Mouse (Mus musculus): Measurements from ENCODE around the gene Hist1h2ae. TPM values are rescaled to one million over a fixed set of nuclear protein-coding genes. Genes with fewer than 3 reads are reported as not detected.
A peak's percentile ranks its signal among the peaks of the same experiment; 100 is the strongest.
"Not testable (repeated sequence)": the region's sequence is repeated elsewhere in the genome, so short reads cannot be mapped to it uniquely, and the experiment has no call there.

Gene Hist1h2ae
- polyA plus RNA-seq, 1 experiment: 26.0 TPM

DNA sequence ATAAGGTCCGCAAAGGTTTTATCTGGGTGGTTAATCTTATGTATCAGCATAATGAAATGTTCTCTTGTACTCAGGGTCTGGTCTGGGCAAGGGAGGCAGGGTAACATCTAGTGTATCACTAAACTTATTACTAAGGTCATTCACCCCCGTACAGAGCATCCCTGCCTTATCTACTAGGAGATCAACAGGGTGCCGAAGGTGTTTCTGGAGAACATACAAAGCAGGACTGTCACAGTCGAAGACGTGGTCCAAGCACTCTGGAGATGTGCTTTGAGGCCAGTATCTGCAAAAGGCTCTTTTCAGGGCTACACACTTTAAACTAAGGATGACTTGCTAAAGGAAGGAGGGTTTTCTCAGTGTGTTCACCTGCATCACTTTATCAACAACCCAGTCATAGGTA, 24.3 kb downstream of the Hist1h2ae start:
- TF ChIP-seq GATA1 (IDR thresholded peaks at IDR 0.05; ENCODE audit: low read length): peak; percentile 32

DNA sequence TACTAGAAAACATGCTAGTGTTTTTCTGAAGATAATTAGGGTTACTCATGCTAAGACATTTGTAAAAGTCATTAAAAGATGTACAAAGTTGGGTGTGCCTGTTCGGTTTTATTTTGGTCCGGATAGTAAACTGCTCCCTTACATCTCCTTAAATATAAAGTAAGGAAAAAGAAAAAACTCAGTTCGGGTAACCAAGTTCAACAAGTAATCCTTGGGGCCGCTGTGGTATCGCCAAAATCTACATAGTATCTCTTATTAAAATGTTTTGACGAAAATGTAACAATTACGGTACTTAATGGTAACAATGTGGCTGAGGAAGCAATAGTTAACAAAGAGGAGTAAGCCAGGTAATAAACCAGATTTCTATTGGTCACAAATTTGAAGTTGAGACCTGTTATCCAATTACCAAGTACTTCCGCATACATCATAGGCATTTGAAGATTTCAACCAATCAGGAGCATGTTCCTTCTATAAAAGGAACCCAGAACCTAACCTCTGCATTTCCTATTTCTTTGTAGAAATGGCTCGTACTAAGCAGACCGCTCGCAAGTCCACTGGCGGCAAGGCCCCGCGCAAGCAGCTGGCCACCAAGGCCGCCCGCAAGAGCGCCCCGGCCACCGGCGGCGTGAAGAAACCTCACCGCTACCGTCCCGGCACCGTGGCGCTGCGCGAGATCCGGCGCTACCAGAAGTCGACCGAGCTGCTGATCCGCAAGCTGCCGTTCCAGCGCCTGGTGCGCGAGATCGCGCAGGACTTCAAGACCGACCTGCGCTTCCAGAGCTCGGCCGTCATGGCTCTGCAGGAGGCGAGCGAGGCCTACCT, 26.8 kb downstream of the Hist1h2ae start, which contains the start of gene Hist1h3f:
Gene Hist1h3f (plus strand): TSS at position 88 of the 822 bp plus-strand sequence.
- no peak for TF ChIP-seq GATA1 (IDR thresholded peaks at IDR 0.05; ENCODE audit: low read length)

DNA sequence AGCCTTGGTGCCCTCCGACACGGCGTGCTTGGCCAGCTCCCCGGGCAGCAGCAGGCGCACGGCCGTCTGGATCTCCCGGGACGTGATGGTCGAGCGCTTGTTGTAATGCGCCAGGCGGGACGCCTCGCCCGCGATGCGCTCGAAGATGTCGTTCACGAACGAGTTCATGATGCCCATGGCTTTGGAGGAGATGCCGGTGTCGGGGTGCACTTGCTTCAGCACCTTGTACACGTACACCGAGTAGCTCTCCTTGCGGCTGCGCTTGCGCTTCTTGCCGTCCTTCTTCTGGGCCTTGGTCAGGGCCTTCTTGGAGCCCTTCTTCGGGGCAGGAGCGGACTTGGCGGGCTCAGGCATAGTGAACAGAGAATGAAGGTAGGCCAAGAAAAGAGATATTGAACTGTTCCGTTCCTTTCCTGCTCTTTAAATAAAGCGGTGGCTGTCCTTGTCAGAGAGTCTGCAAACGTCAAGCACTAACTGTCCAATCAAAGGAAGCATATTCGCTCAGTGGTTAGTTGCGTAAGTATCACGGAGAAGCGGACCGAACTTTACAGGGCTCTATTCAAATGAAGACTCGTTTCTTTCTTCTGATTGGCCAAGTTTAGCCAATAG, 27.9 kb downstream of the Hist1h2ae start, which contains the start of gene Hist1h2bh:
Gene Hist1h2bh (minus strand): TSS at position 394 of the 609 bp plus-strand sequence.
- not testable (repeated sequence) for TF ChIP-seq GATA1 (IDR thresholded peaks at IDR 0.05; ENCODE audit: low read length)

DNA sequence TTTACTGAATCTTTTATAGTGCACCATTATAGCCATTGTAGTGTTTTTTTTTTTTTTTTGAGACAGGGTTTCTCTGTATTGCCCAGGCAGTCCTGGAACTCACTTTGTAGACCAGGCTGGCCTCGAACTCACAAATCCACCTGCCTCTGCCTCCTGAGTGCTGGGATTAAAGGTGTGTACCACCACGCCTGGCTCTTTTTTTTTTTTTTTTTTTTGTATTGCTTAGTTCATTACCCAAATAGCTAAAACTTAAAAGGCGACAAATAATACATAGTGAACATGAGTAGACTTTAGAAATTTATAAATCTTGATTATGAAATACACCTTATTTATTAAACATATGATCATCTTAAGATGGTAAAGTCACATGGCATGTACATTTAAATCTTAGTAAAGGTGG, 29.5 kb downstream of the Hist1h2ae start:
- TF ChIP-seq GATA1 (IDR thresholded peaks at IDR 0.05; ENCODE audit: low read length): no peak

DNA sequence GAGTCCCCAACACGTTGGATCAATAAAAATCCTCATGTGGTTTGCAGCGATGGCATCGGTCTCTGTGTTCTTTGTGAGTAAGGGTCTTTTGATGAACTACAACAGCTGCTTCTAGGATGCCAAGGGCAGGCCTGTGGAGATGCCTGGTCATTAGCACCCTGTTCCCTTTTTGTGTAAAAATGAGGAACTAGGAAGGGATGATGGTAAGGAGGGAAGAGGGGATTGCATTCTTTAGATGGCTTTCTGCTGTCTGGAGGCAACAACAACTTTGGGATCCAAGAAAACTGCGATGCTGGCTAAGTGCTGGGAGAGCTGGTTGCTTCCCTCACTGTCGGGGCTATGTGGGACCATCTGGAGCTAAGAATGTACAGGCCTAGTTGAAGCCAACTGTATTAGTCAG, 32.8 kb downstream of the Hist1h2ae start:
- no peak for TF ChIP-seq GATA1 (IDR thresholded peaks at IDR 0.05; ENCODE audit: low read length)

DNA sequence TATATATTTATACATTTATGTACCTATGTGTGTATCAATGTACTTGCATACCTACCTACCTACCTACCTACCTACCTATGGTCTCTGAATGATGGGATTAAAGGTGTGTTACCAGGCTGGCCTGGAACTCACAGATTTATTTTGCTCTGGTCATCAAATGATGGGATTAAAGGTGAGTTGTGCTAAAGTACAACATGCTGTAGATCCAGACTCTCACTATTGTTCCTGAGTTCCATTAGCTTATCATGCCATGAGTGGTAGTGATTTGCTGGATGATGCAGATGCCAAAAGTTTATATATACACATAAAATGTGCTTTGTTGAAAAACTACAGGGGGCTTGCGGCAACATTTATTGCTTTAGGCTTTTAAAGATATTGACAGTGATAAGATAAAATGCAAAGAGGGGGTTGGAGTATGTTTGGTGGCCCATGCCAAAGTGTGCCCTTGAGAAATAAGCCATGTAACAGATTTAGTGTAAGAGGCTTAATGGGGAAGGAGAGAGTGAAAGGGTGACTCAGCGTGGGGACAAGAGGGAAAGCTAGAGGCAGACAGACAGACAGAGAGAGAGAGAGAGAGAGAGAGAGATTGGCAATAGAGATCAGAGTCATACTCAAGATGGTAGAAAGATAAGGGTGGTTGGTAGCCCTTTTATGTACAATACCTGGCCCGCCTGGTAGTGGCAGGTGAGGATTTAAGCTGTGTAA, 33.9 kb downstream of the Hist1h2ae start:
- no peak for TF ChIP-seq GATA1 (IDR thresholded peaks at IDR 0.05; ENCODE audit: low read length)

DNA sequence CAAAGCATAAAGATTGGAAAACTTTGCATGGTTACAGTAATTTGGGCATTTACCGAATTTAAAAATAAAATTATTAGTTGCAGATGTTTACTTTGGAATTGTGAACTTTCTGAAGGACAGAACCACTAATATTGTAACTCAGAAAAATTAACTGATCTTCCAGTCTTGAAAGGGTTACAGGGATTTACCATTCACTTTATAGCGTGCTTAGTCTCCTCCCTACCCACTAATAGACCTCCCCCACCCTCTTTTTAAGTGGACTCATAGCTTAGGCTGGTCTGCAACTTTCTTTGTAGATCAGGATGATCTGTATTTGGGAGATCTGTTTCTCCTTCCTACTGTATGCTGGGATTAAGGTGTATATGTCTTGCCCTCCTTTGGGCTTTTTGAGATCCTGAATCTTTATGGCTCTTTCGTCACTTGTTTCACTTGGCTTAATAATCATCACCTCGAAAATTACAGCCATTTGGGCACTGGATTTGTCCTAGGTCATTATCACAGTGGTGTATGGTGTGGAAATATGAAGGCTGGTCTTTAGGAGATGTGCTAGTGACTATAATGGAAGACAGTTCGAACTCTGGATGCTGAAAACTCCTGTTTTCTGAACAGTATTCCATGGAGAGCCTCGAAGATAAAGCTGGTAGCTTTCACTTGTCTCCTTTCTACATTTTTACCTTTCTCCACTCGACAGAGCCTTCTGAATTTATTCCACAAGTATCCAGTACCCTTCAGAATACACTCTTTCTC, 34.8 kb downstream of the Hist1h2ae start:
- TF ChIP-seq GATA1 (IDR thresholded peaks at IDR 0.05; ENCODE audit: low read length): no peak

DNA sequence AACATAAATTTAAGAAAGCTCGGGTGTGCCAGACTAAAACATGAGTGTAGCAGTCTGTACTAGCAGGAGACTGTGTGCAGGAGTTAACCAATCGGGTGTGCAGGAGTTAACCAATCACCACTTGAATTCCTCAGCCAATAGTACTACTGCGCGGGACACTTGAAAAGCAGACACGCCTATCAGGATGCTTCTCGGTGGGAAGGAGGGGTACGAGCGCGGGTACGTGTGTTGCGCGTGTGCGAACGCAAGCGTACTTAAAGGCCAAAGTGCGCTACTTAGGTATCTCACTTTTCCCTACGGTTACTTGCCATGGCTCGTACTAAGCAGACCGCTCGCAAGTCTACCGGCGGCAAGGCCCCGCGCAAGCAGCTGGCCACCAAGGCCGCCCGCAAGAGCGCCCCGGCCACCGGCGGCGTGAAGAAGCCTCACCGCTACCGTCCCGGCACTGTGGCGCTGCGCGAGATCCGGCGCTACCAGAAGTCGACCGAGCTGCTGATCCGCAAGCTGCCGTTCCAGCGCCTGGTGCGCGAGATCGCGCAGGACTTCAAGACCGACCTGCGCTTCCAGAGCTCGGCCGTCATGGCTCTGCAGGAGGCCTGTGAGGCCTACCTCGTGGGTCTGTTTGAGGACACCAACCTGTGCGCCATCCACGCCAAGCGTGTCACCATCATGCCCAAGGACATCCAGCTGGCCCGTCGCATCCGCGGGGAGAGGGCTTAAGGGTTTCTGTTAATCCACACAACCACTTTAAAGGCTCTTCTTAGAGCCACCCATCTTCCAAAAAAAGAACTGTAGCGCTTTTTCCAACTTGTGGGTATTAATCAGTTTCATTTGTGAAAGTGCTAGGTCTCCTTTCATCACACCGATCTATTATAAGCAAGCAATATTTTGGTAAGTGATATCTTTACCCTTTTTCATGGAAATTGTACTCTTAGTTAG, 35.6 kb downstream of the Hist1h2ae start, which contains the start of gene Hist1h3g:
Gene Hist1h3g (plus strand): TSS at position 286 of the 939 bp plus-strand sequence.
- TF ChIP-seq GATA1 (IDR thresholded peaks at IDR 0.05; ENCODE audit: low read length): not testable (repeated sequence)

DNA sequence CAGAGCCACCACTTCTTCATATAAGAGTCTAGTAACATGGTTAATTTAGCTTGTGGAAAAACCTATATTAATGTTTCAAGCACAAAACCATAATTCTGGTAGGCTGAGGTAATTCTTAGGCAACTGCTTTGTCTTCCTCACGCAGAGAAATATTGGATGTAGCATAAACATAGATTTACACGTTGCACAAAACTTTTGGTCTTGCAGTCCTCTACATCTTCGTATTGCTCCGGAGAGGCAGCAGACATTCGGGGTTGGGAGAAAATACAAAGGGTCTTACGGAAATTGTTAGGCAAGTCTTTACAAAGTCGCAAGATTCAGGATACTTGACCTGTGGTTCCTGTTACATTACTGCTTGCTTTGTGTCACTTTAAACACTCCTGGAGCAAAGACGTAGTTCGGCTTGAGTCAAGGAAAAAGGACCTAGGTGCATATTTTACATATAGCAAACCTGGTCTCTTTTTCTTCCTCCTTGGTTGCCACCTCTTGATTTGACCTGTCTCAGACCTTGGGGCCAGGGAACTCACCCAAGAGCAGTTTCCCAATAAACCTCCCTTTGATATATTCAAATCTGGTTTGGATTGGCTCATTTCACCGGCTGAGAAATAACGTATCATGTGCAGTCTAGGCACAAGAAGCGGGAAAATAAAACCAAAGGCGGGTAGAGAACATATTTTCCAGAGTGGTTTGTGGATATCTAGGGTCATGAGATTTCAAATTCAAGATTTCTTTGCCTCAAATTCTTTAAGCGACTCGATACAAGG, 36.5 kb downstream of the Hist1h2ae start:
- no peak for TF ChIP-seq GATA1 (IDR thresholded peaks at IDR 0.05; ENCODE audit: low read length)

DNA sequence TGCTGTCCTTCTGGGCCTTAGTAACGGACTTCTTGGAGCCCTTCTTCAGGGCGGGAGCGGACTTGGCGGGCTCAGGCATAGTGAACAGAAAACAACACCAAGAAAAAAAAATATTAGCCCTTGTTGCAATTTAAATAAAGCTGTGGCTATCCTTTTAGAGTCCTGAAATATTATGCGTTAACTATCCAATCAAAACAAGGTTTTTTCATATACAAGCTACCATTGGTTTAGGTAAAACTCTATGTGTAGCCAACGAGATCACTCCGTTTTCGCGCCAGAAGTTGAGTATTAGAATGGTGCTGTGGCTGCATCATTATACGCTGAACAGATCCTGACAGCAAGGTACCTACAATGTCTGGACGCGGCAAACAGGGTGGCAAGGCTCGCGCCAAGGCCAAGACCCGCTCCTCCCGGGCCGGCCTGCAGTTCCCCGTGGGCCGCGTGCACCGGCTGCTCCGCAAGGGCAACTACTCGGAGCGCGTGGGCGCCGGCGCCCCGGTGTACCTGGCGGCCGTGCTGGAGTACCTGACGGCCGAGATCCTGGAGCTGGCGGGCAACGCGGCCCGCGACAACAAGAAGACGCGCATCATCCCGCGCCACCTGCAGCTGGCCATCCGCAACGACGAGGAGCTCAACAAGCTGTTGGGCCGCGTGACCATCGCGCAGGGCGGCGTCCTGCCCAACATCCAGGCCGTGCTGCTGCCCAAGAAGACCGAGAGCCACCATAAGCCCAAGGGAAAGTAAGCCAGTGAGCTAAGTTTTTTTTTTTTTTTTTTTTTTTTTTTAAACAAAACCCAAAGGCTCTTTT, 37.3 kb downstream of the Hist1h2ae start, which contains the start of gene Hist1h2af:
Gene Hist1h2af (plus strand): TSS at position 347 of the 808 bp plus-strand sequence.
- TF ChIP-seq GATA1 (IDR thresholded peaks at IDR 0.05; ENCODE audit: low read length): not testable (repeated sequence)

DNA sequence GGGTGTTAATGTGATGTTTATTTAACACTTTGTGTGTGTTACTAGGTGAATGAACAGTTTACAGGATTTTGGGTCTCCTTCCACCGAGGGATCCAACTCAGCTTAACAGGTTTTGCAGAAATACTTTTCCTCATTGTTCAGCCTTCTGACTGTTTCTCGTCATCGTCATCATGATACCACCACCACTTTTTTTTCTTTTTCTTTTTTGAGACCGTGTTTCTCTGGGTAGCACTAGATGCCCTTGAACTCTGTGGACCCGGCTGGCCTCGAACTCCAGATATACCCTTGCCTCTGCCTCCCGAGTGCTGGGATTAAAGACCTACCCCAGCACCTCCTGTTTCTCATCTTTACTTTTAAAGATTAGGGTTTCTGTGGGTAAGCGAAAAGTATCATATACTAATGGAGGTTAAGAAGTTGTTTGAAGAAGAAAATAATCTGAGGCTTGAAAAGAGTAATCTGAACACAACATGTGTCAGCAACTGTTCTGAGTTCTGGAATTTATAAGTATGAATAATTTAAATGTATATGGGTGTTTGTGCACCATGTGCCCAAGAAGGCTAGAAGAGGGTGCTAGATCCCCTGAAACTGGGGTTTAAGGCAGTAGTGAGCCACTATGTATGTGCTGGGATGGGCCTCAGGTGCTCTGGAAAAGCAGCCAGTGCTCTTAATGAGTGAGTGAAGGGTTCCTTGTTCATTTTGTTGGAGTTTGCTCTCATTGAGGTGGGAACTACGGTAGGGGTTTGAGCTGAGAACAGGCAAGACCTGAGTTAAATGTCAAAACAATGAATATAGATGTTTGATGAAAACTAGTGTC, 38.6 kb downstream of the Hist1h2ae start:
- TF ChIP-seq GATA1 (IDR thresholded peaks at IDR 0.05; ENCODE audit: low read length): no peak
